20 mouse cellular contexts compared by ENCODE assay signal in genomic region chr14:30327452-30327851, GRCm38 (mm10).
DNase-seq lines count a peak whose midpoint lies in the region; ATAC-seq lines count a peak whose summit lies in the region.
"Had no signal": no experiment of that assay in that cellular context is flagged by ENCODE, and none has a peak within 500 bp of the region (broad histone marks: within the 10 kb centered on the region; RNA-seq: fewer than 3 reads in every experiment).

No protein-coding gene starts in this region.

- H3K4me3 ChIP-seq in heart, embryonic 10.5 days = no peak overlapping the region
- H3K4me3 ChIP-seq in kidney, embryonic 16.5 days (ENCODE audit: low read length) = no peak overlapping the region
- H3K4me3 ChIP-seq in embryonic facial prominence, embryonic 13.5 days = no peak overlapping the region
- H3K4me3 ChIP-seq: heart, embryonic 15.5 days; hindbrain, embryonic 12.5 days had no signal

- WGBS in heart, embryonic 10.5 days = 41% methylated on average over 7 of the region's 7 CpGs
- 46% methylated on average over 7 of the region's 7 CpGs for whole genome bisulfite sequencing in kidney, embryonic 16.5 days
- 33% methylated on average over 7 of the region's 7 CpGs for WGBS in embryonic facial prominence, embryonic 13.5 days

- no peaks in the 10 kb centered on the region for H3K27me3 ChIP-seq in heart, embryonic 10.5 days (ENCODE audit: insufficient read depth, poor library complexity, severe bottlenecking)
- H3K27me3 ChIP-seq in kidney, embryonic 16.5 days (ENCODE audit: insufficient read depth, low read length) = no peaks in the 10 kb centered on the region
- no peaks in the 10 kb centered on the region for H3K27me3 ChIP-seq in embryonic facial prominence, embryonic 13.5 days
- H3K27me3 ChIP-seq: heart, embryonic 15.5 days; hindbrain, embryonic 12.5 days had no signal

- H3K36me3 ChIP-seq in heart, embryonic 10.5 days = 0 out of 2 replicates have a peak, but pooled peaks cover 4% of the 10 kb centered on the region
- H3K36me3 ChIP-seq in kidney, embryonic 16.5 days (ENCODE audit: insufficient read depth, low read length) = no peaks in the 10 kb centered on the region
- no peaks in the 10 kb centered on the region for H3K36me3 ChIP-seq in embryonic facial prominence, embryonic 13.5 days
- H3K36me3 ChIP-seq: heart, embryonic 15.5 days; hindbrain, embryonic 12.5 days had no signal

- ATAC-seq in kidney, embryonic 16.5 days (ENCODE audit: low FRiP score, low TSS enrichment) = no peak
- no peak for ATAC-seq in embryonic facial prominence, embryonic 13.5 days (ENCODE audit: insufficient number of reproducible peaks, insufficient read depth, low FRiP score, low TSS enrichment, low read depth)
- ATAC-seq: forebrain, embryonic 14.5 days; hindbrain, embryonic 16.5 days; inflammation-experienced regulatory T-cells, adult 6 months; intestine, postnatal 0 days had no signal

- H3K9me3 ChIP-seq in heart, embryonic 10.5 days = no peaks in the 10 kb centered on the region
- H3K9me3 ChIP-seq in kidney, embryonic 16.5 days (ENCODE audit: low read length) = no peaks in the 10 kb centered on the region
- H3K9me3 ChIP-seq in embryonic facial prominence, embryonic 13.5 days = no peaks in the 10 kb centered on the region
- H3K9me3 ChIP-seq: heart, embryonic 15.5 days; hindbrain, embryonic 12.5 days had no signal

- intact Hi-C loops in heart, postnatal 10 days (cut with DNase I) = no loop called here

- no peak for DNase-seq in heart, embryonic 10.5 days (ENCODE audit: low spot score)
- no peak for DNase-seq in heart, postnatal 10 days
- no peak for DNase-seq in kidney, adult 9 months
- peak; percentile 25 for DNase-seq in MN1 (ENCODE audit: low spot score)
- no peak for DNase-seq in thymus, postnatal 36 days
- DNase-seq in gastrocnemius, postnatal 4 days (ENCODE audit: low spot score in 2 of 2) = no peak
- DNase-seq: cerebellum, adult 18-20 months; cerebellum, adult 9-11 months; cerebellum, postnatal 36 days; gastrocnemius, postnatal 36 days; heart, adult 18-20 months had no signal

- no peak overlapping the region for H3K9ac ChIP-seq in kidney, embryonic 16.5 days (replicated peaks; ENCODE audit: low read length)
- no peak overlapping the region for H3K9ac ChIP-seq in embryonic facial prominence, embryonic 13.5 days
- H3K9ac ChIP-seq: heart, embryonic 15.5 days; hindbrain, embryonic 12.5 days had no signal

- H3K4me2 ChIP-seq in kidney, embryonic 16.5 days (replicated peaks; ENCODE audit: low read depth, low read length) = no peak overlapping the region
- no peak overlapping the region for H3K4me2 ChIP-seq in embryonic facial prominence, embryonic 13.5 days
- H3K4me2 ChIP-seq: heart, embryonic 11.5 days; heart, embryonic 15.5 days; hindbrain, embryonic 12.5 days had no signal

- H3K27ac ChIP-seq in heart, embryonic 10.5 days = peak overlapping the region; percentile 56; the same call in 1 of the 2 replicates
- H3K27ac ChIP-seq in kidney, embryonic 16.5 days (ENCODE audit: low read length) = 0 out of 2 replicates have a peak overlapping the region, but pooled peaks have one; percentile 2
- H3K27ac ChIP-seq in embryonic facial prominence, embryonic 13.5 days = peak overlapping the region; percentile 39; the same call in 1 of the 2 replicates
- H3K27ac ChIP-seq: heart, embryonic 15.5 days; hindbrain, embryonic 12.5 days had no signal

- peaks cover 21% of the 10 kb centered on the region for H3K4me1 ChIP-seq in heart, embryonic 10.5 days
- H3K4me1 ChIP-seq in kidney, embryonic 16.5 days (ENCODE audit: insufficient read depth, low read length) = peaks cover 14% of the 10 kb centered on the region
- peaks cover 35% of the 10 kb centered on the region for H3K4me1 ChIP-seq in embryonic facial prominence, embryonic 13.5 days
- H3K4me1 ChIP-seq: hindbrain, embryonic 12.5 days had no signal

Comparison
In these comparisons a context has a peak if more than half of its experiments do, and no peak if none do; other contexts are left out.
1. H3K27ac ChIP-seq: peak in every context shown above with its lines; median percentile 56 in heart, embryonic 10.5 days; 39 in embryonic facial prominence, embryonic 13.5 days; 2 in kidney, embryonic 16.5 days.